ENCODE assay signal across 8 mouse cellular contexts in the genomic region with DNA sequence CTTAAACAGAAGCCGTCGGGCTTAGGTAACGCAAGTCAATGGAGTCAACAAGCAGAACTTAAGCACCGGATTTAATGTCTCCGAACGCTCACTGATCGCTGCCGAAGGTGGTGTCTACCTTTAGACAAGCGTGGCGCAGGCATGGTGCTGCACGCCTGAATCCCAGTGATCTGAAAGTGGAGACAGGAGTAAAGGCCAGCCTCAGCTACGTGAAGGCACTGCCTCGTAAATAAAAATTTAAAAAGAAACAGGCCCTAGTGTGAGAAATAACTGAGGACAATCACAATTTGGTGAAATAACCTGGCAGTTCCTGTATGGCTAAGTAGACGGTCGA. TPM values are rescaled to one million over a fixed set of nuclear protein-coding genes. Genes with fewer than 3 reads are reported as not detected.
DNase-seq lines count a peak whose midpoint lies in the region; ATAC-seq lines count a peak whose summit lies in the region.

No protein-coding gene starts in this region.

- no peaks in the 10 kb centered on the region for H3K27me3 ChIP-seq in forebrain, embryonic 15.5 days
- H3K27me3 ChIP-seq in liver, embryonic 16.5 days (ENCODE audit: control insufficient read depth, insufficient read depth, low read depth, low read length) = no peaks in the 10 kb centered on the region

- ATAC-seq in frontal cortex, adult (ENCODE audit: low TSS enrichment) = peak; percentile 12; the same call in 1 of the 2 replicates
- peak; percentile 12 for ATAC-seq in CD4-positive, CD25-positive, alpha-beta regulatory T cell, adult 4 months
- peak; percentile 44 for ATAC-seq in forebrain, embryonic 15.5 days (replicated peaks)
- ATAC-seq in liver, embryonic 16.5 days (ENCODE audit: low read depth) = peak; percentile 8; the same call in 1 of the 2 replicates

- H3K27ac ChIP-seq in forebrain, embryonic 15.5 days (replicated peaks) = peak overlapping the region; percentile 91
- peak overlapping the region; percentile 85 for H3K27ac ChIP-seq in liver, embryonic 16.5 days (ENCODE audit: low read length)

- no peaks in the 10 kb centered on the region for H3K36me3 ChIP-seq in forebrain, embryonic 15.5 days
- H3K36me3 ChIP-seq in liver, embryonic 16.5 days (ENCODE audit: control insufficient read depth, insufficient read depth) = no peaks in the 10 kb centered on the region

- H3K4me2 ChIP-seq in forebrain, embryonic 15.5 days (replicated peaks) = peak overlapping the region; percentile 60
- H3K4me2 ChIP-seq in liver, embryonic 16.5 days (ENCODE audit: low read depth, low read length) = peak overlapping the region; percentile 80

- H3K9me3 ChIP-seq in forebrain, embryonic 15.5 days = no peaks in the 10 kb centered on the region
- no peaks in the 10 kb centered on the region for H3K9me3 ChIP-seq in liver, embryonic 16.5 days (replicated peaks; ENCODE audit: control insufficient read depth, low read length)

- WGBS in forebrain, embryonic 15.5 days = 1% methylated on average over 15 of the region's 15 CpGs
- WGBS in liver, embryonic 16.5 days (ENCODE audit: insufficient replicate concordance) = under 1% methylated on average over 15 of the region's 15 CpGs

- H3K9ac ChIP-seq in forebrain, embryonic 15.5 days (replicated peaks) = peak overlapping the region; percentile 74
- H3K9ac ChIP-seq in liver, embryonic 16.5 days (ENCODE audit: low read depth, low read length) = peak overlapping the region; percentile 84

- H3K4me3 ChIP-seq in forebrain, embryonic 15.5 days = peak overlapping the region; percentile 61
- H3K4me3 ChIP-seq in liver, embryonic 16.5 days (ENCODE audit: low read depth, low read length) = peak overlapping the region; percentile 86

- DNase-seq in frontal cortex, postnatal 14 days (ENCODE audit: low spot score in 2 of 2) = no peak
- DNase-seq in urinary bladder, adult 2 months (ENCODE audit: low spot score) = no peak
- no peak for DNase-seq in frontal cortex, adult 2 months (ENCODE audit: extremely low spot score in 1 of 2, low spot score in 1 of 2)
- no peak for DNase-seq in right cerebral cortex, postnatal 25 days

- peaks cover 36% of the 10 kb centered on the region for H3K4me1 ChIP-seq in forebrain, embryonic 15.5 days
- H3K4me1 ChIP-seq in liver, embryonic 16.5 days (ENCODE audit: control insufficient read depth, low read depth, low read length) = peaks cover 6% of the 10 kb centered on the region

RNA-seq across cellular contexts. Expression of gene Lrrc28, which starts 0.6 kb away (rescaled TPM):
- polyA plus RNA-seq in CD4-positive, CD25-positive, alpha-beta regulatory T cell, adult 4 months (2017; shearing (Covaris generic)) = 10 to 100 TPM; 16.8 to 23.5 TPM
- polyA plus RNA-seq in forebrain, embryonic 15.5 days (2015; fragmentation: Nextera tagmentation; extraction: Ambion mirVana) = 29.2 and 31.0 TPM in 2 replicates
- polyA plus RNA-seq in liver, embryonic 16.5 days (2015; fragmentation: Nextera tagmentation; extraction: Ambion mirVana) = 5.3 and 6.6 TPM in 2 replicates
- polyA plus RNA-seq in urinary bladder, adult 2 months (2012; rRNA removed) = 36.5 and 38.5 TPM in 2 replicates
- polyA plus RNA-seq in frontal cortex, adult 2 months (2012; rRNA removed) = 32.6 and 37.4 TPM in 2 replicates

RNA-seq across cellular contexts. Expression of gene Ttc23, which starts 1.6 kb away (rescaled TPM):
- 1 to 10 TPM; 1.7 to 1.8 TPM for polyA plus RNA-seq in CD4-positive, CD25-positive, alpha-beta regulatory T cell, adult 4 months (2017; shearing (Covaris generic))
- polyA plus RNA-seq in forebrain, embryonic 15.5 days (2015; fragmentation: Nextera tagmentation; extraction: Ambion mirVana) = 8.9 and 9.4 TPM in 2 replicates
- polyA plus RNA-seq in liver, embryonic 16.5 days (2015; fragmentation: Nextera tagmentation; extraction: Ambion mirVana) = 5.0 and 6.0 TPM in 2 replicates
- polyA plus RNA-seq in urinary bladder, adult 2 months (2012; rRNA removed) = 15.3 and 21.1 TPM in 2 replicates
- 5.5 and 6.6 TPM in 2 replicates for polyA plus RNA-seq in frontal cortex, adult 2 months (2012; rRNA removed)
